Mouse (Mus musculus) stomach, postnatal 0 days (tissue): ENCODE measurements at regions not wholly inside any gene's neighbourhood (a gene's known extent, or its start where the extent isn't known, plus 50 kb on each side); places are given as distances from the start of the nearest gene placed in this dataset.

Source experiments
- ATAC-seq: fragments of 200-750 bp; cut with Nextera tagmentation; 2 replicates; pipeline ENCODE4 v1.8.0; 2017; ENCODE audit not compliant: low FRiP score, low TSS enrichment
- DNase-seq: peaks from one replicate; pipeline ENCODE4 v3.0.0-alpha.2; 2016; ENCODE audit warnings: low spot score
- H3K27ac ChIP-seq: fragments of 300-500 bp; sonication (generic); replicated peaks from 2 replicates; pipeline ENCODE4 v1.5.1; 2014; ENCODE audit warnings: mild to moderate bottlenecking, control low read depth
- H3K27me3 ChIP-seq: fragments of 300-500 bp; sonication (generic); 2 replicates; pipeline ENCODE4 v1.6.1; 2014; ENCODE audit warnings: low read length; ENCODE audit not compliant: control insufficient read depth, insufficient read depth
- H3K36me3 ChIP-seq: fragments of 300-500 bp; sonication (generic); 2 replicates; pipeline ENCODE4 v1.6.1; 2014; ENCODE audit warnings: low read length, mixed read lengths; ENCODE audit not compliant: control insufficient read depth, insufficient read depth
- H3K4me1 ChIP-seq: fragments of 300-500 bp; sonication (generic); replicated peaks from 2 replicates; pipeline ENCODE4 v1.6.1; 2014; ENCODE audit warnings: antibody characterized with exemption; ENCODE audit not compliant: control insufficient read depth, insufficient read depth
- H3K4me2 ChIP-seq: fragments of 300-500 bp; sonication (generic); replicated peaks from 2 replicates; pipeline ENCODE4 v1.6.1; 2014; ENCODE audit warnings: low read depth, mild to moderate bottlenecking, control low read depth, moderate library complexity
- H3K4me3 ChIP-seq: fragments of 300-500 bp; sonication (generic); 2 replicates; pipeline ENCODE4 v1.5.1; 2014; ENCODE audit warnings: low read depth, low read length, control low read depth
- H3K9ac ChIP-seq: fragments of 300-500 bp; sonication (generic); 2 replicates; pipeline ENCODE4 v1.6.1; 2014; ENCODE audit warnings: mild to moderate bottlenecking, low read length, control low read depth, mixed read lengths
- H3K9me3 ChIP-seq: fragments of 300-500 bp; sonication (generic); 2 replicates; pipeline ENCODE4 v1.6.1; 2016; ENCODE audit warnings: low read length; ENCODE audit not compliant: control insufficient read depth
- CTCF ChIP-seq: IDR thresholded peaks from 2 replicates; pipeline ENCODE4 v1.5.1; 2016; ENCODE audit warnings: antibody characterized with exemption, low read depth, mild to moderate bottlenecking, moderate library complexity
- EP300 ChIP-seq: optimal IDR thresholded peaks from 2 replicates; pipeline ENCODE3; 2016; ENCODE audit warnings: antibody characterized with exemption
- WGBS: fragments of 180-500 bp; shearing (Covaris S2); extraction: QIAGEN DNeasy Blood & Tissue Kit; methylation state at CpG from one replicate; pipeline ENCODE4 v1.1.7; 2014; 5-methylcytosine and 5-hydroxymethylcytosine counted together

- H3K27ac ChIP-seq = no peak overlapping the region
- ATAC-seq (no peak), DNase-seq (no peak)
- no peak overlapping the region for H3K9ac ChIP-seq
- H3K27me3 ChIP-seq = no peaks in the 10 kb centered on the region
- TF ChIP-seq EP300 = no peak
- no peak for TF ChIP-seq CTCF
- H3K4me3 ChIP-seq = no peak overlapping the region
- no peaks in the 10 kb centered on the region for H3K36me3 ChIP-seq
- H3K9me3 ChIP-seq = no peaks in the 10 kb centered on the region
- no peak overlapping the region for H3K4me2 ChIP-seq
- no peaks in the 10 kb centered on the region for H3K4me1 ChIP-seq
- WGBS = 57% methylated on average over 9 of the region's 9 CpGs
Observed at GRCm38 (mm10) chr8:41703927-41704924, 287.4 kb upstream of the Frg1 start.
